Mouse (Mus musculus) hindbrain, embryonic 13.5 days (tissue): ENCODE data around the gene Pax5. TPM values are rescaled to one million over a fixed set of nuclear protein-coding genes. Genes with fewer than 3 reads are reported as not detected.
"Not testable (repeated sequence)": the region's sequence is repeated elsewhere in the genome, so short reads cannot be mapped to it uniquely, and the experiment has no call there.

Experiments used
- ATAC-seq: fragments of 200-750 bp; cut with Nextera tagmentation; 2 replicates; pipeline ENCODE4 v1.8.0; 2017; ENCODE audit warnings: moderate TSS enrichment; ENCODE audit not compliant: low FRiP score
- H3K27ac ChIP-seq: fragments of 300-500 bp; sonication (generic); 2 replicates; pipeline ENCODE4 v1.5.1; 2015; ENCODE audit warnings: inconsistent platforms, mild to moderate bottlenecking, moderate library complexity
- H3K27me3 ChIP-seq: fragments of 300-500 bp; sonication (generic); 2 replicates; pipeline ENCODE4 v1.6.1; 2015; ENCODE audit warnings: mild to moderate bottlenecking, inconsistent platforms
- H3K36me3 ChIP-seq: fragments of 300-500 bp; sonication (generic); 2 replicates; pipeline ENCODE4 v1.6.1; 2015; ENCODE audit warnings: mild to moderate bottlenecking, inconsistent platforms
- H3K4me1 ChIP-seq: fragments of 300-500 bp; sonication (generic); replicated peaks from 2 replicates; pipeline ENCODE4 v1.6.1; 2015; ENCODE audit warnings: inconsistent platforms
- H3K4me2 ChIP-seq: fragments of 300-500 bp; sonication (generic); 2 replicates; pipeline ENCODE4 v1.6.1; 2015; ENCODE audit warnings: inconsistent platforms, mild to moderate bottlenecking, moderate library complexity
- H3K4me3 ChIP-seq: fragments of 300-500 bp; sonication (generic); 2 replicates; pipeline ENCODE4 v1.5.1; 2015; ENCODE audit warnings: mild to moderate bottlenecking, inconsistent platforms
- H3K9ac ChIP-seq: fragments of 300-500 bp; sonication (generic); 2 replicates; pipeline ENCODE4 v1.6.1; 2015; ENCODE audit warnings: mild to moderate bottlenecking, inconsistent platforms
- H3K9me3 ChIP-seq: fragments of 300-500 bp; sonication (generic); 2 replicates; pipeline ENCODE4 v1.6.1; 2016; ENCODE audit warnings: inconsistent platforms
- WGBS: fragments of 180-500 bp; shearing (Covaris S2); methylation state at CpG from one replicate; pipeline ENCODE4 v1.1.7; 2015; 5-methylcytosine and 5-hydroxymethylcytosine counted together
- polyA plus RNA-seq: library from polyadenylated mRNA; unstranded; fragments of >200 nt; fragmentation: Nextera tagmentation; extraction: Ambion mirVana; gene quantifications from 2 replicates; pipeline ENCODE4 v1.2.1, GENCODE M21; 2015

Pax5 gene
- polyA plus RNA-seq, result 2.8 and 6.1 TPM in 2 replicates

DNA sequence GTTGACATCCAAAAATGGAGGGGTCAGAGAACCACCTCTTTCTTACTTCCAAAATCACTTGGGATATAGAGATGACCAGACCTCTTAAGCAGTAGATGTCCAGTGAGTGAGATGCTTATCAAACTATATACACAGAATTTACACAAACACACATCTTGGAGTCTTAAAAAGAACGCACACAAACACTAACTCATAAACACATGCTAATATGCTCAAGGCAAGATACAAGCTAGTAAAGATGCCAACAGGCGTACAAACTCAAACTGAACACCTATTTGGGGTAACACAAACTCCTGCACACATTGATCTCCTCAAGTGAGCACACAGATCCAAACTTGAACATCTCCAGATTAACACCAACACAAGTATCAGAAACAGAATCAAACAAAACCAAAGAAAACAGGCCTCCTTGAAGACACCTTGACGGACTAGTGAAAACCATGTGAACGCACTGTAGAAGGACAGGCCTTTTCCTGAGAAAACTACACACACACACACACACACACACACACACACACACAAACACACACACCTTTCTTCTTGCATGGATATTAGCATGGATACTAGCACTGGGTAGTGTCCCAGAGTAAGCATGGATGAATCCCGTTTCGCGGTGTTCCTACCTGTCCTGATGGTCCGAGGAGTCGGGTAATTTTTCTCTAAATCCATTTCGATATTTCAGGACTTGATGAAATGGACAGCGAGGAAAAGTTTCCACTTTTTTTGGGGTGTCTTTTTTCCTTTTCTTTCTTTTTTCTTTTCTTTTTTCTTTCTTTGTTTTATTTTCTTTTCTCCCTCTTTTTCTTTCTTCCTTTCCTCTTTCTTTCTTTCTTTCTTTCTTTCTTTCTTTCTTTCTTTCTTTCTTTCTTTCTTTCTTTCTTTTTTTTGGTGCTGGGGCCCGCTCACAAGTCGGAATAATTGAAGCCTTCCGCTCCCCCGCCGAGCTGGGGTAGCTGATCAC lies at the start of gene Pax5:
Gene Pax5, minus strand, starts transcription at position 748 of the 961 bp plus-strand sequence.
- H3K9me3 ChIP-seq, result no peaks in the 10 kb centered on the region
- H3K9ac ChIP-seq, result no peak within 1 kb of the TSS
- no peak within 1 kb of the TSS for H3K27ac ChIP-seq
- ATAC-seq, result no peak
- peaks cover 95% of the 10 kb centered on the region for H3K27me3 ChIP-seq
- H3K4me2 ChIP-seq, result 0 out of 2 replicates have a peak within 1 kb of the TSS, but pooled peaks have one; percentile 23
- 28% methylated on average over 16 of the region's 16 CpGs for WGBS
- H3K4me1 ChIP-seq, result peaks cover 34% of the 10 kb centered on the region
- H3K4me3 ChIP-seq, result no peak within 1 kb of the TSS; the same call in 1 of the 2 replicates
- H3K36me3 ChIP-seq, result no peaks in the 10 kb centered on the region

DNA sequence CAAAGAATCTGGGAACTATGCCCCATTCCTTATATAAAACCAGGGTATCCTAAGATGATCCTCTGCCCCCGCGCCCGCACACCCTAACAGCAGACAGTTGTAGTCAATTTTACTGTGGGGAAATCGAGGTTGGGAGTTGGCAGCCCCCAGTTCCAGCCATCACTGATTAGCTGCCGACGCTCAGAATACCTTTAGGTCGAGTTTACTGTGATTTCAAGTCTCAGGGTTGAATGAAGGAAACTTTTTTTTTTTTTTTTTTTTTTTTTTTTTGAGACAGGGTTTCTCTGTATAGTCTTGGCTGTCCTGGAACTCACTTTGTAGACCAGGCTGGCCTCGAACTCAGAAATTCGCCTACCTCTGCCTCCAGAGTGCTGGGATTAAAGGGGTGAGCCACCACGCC lies 46.8 kb upstream of the Pax5 start:
- not testable (repeated sequence) for ATAC-seq, H3K27me3 ChIP-seq, H3K9me3 ChIP-seq, H3K36me3 ChIP-seq
- Histone ChIP-seq H3K4me2 (peak overlapping the region; percentile 73), H3K27ac (peak overlapping the region; percentile 94), H3K9ac (peak overlapping the region; percentile 90), H3K4me1 (peaks cover 12% of the 10 kb centered on the region), H3K4me3 (peak overlapping the region; percentile 86)
- WGBS, result 12% methylated on average over 10 of the region's 10 CpGs

DNA sequence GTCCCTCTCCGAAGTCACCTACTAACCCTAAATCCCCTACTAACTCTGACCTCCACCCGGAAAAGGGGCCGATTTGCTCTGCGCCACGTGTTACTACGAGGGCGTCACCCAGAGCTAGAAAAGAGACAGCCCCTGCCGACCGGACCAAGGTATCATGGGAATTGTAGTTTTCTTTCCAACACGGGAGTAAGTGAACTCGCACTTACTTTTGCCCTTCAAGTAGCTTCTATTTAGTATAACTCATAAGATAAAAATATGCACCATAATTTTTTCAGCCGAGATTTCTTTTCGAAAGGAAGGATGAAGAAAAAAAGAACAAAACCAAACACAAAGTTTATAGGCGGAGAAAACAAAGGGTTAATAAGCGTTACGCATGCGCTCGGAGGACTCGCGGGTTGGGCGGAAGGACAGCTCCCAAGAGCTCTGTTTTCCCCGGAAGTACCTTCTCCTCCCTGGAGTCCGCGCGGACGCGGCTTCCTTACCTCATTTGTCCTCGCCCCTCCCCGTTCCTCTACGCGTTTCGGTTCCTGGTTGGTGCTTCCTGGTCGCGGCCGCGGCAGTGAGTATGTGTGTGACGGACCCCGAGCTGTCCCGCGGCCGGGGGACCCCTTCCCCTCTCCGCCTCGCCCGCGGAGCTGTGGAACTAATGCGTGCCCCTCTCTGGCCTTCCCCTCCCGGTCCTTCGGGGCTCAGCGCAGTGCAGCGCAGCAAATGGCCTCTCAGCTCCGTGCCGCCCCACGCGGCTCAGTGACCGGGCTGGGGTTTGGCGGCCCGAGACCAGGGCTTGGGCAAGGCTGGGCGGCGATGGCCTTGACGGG lies 46.1 kb upstream of the Pax5 start:
- no peaks in the 10 kb centered on the region for H3K9me3 ChIP-seq
- peaks cover 12% of the 10 kb centered on the region for H3K4me1 ChIP-seq
- H3K4me3 ChIP-seq, result peak overlapping the region; percentile 86
- H3K4me2 ChIP-seq, result peak overlapping the region; percentile 73
- H3K27ac ChIP-seq, result peak overlapping the region; percentile 94
- peak; percentile 99 for ATAC-seq
- H3K9ac ChIP-seq, result peak overlapping the region; percentile 90
- no peaks in the 10 kb centered on the region for H3K36me3 ChIP-seq
- under 1% methylated on average over 60 of the region's 60 CpGs for WGBS
- H3K27me3 ChIP-seq, result no peaks in the 10 kb centered on the region

DNA sequence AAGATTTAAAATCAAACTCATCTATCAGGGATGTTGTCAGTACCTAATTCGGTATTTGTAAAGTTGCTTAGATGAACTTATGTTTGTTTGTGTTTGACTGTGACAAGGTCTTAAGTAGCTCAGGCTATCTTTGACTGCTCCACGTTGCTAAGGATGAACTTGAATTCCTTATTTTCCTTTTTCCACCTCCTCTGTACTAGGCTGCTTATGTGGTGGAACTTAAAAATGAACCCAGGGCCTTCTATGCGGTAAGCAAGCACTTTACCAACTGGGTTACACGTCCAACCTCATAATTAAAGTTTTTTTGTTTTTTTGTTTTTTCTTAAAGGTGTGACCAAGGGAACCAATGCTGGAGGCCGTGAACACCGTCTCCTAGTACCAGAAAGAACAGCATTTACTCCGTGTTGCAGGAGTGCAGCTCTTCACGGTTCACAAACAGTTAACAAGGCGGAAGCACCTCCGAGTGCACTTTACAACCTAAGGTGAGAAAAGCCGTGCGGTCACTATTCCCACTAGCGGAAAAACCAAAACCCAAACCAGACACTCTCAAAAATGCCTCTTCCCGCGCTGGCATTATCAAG lies 45.4 kb upstream of the Pax5 start, which contains the start of gene Zcchc7:
Gene Zcchc7, plus strand, starts transcription at position 325 of the 581 bp plus-strand sequence.
- Histone ChIP-seq H3K4me2 (peak within 1 kb of the TSS; percentile 73), H3K4me1 (peaks cover 12% of the 10 kb centered on the region), H3K9me3 (no peaks in the 10 kb centered on the region), H3K27me3 (no peaks in the 10 kb centered on the region), H3K27ac (peak within 1 kb of the TSS; percentile 94), H3K9ac (peak within 1 kb of the TSS; percentile 90), H3K36me3 (no peaks in the 10 kb centered on the region), H3K4me3 (peak within 1 kb of the TSS; percentile 86)
- WGBS, result 6% methylated on average over 15 of the region's 15 CpGs
- ATAC-seq, result peak; percentile 56

DNA sequence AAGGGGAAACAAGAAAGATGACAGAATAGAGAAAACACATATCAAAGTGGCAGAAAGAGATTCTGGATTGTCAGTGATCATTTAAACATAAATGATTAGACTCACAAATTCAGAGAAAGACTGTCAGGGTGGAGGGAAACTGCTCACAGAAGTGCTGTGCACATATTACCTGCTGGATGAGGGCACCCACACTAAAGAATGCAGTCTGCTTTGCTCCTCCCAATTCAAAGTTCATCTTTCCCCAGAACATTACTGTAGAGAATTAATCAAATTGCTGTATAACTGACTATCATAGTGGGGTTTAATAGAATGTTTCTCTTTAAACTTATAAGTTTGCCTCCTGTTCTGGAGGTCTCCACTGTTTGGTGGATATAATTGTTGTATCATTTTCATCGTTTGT lies 30.2 kb upstream of the Pax5 start:
- no peak for ATAC-seq
- WGBS, result 75% methylated on average over 1 of the region's 1 CpGs
- Histone ChIP-seq H3K4me1 (no peaks in the 10 kb centered on the region), H3K36me3 (no peaks in the 10 kb centered on the region), H3K27me3 (0 out of 2 replicates have a peak, but pooled peaks cover 2% of the 10 kb centered on the region), H3K27ac (no peak overlapping the region), H3K9ac (no peak overlapping the region), H3K4me2 (no peak overlapping the region), H3K4me3 (no peak overlapping the region), H3K9me3 (peaks cover 9% of the 10 kb centered on the region)

DNA sequence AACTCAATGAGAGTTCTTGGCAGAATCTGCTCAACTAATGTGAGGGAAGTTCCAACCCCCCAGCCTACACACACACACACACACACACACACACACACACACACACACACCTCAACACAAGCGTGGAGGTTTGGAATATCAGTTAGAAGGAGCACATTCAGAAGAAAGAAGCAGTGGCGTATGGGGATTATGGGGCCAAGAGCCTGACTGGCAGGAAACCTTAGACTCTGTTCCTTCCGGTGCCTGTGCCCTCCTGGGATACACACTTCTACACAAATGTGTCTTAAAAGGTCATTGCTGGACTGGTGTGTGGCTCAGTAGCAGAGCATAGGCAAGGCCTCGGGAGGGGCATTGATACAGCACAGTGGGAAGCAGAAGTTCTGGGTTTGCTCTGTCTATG lies 10.9 kb upstream of the Pax5 start:
- Histone ChIP-seq H3K9ac (no peak overlapping the region), H3K36me3 (no peaks in the 10 kb centered on the region), H3K27me3 (peaks cover 39% of the 10 kb centered on the region), H3K4me2 (no peak overlapping the region), H3K27ac (no peak overlapping the region), H3K4me1 (no peaks in the 10 kb centered on the region), H3K4me3 (no peak overlapping the region), H3K9me3 (no peaks in the 10 kb centered on the region)
- WGBS, result 78% methylated on average over 4 of the region's 4 CpGs
- no peak for ATAC-seq

DNA sequence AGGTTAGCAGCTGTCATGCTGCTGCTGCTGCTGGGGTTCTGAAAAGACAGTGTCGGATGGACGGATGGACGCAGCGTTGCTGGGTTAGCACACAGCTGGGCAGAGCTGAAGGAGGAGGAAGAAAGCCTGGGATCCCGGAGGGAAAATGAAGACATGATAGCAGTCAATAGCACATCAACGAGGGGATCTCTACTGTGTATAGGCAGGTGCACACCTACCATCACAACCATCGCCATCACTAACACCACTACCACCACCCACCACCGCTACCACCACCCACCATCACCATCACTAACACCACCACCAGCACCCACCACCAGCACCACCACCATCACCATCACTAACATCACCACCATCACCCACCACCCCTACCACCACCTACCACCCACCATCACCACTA lies 9.8 kb upstream of the Pax5 start:
- no peaks in the 10 kb centered on the region for H3K9me3 ChIP-seq
- WGBS, result 85% methylated on average over 8 of the region's 8 CpGs
- H3K9ac ChIP-seq, result no peak overlapping the region
- H3K4me2 ChIP-seq, result no peak overlapping the region
- no peak overlapping the region for H3K4me3 ChIP-seq
- H3K27me3 ChIP-seq, result peaks cover 47% of the 10 kb centered on the region
- H3K36me3 ChIP-seq, result no peaks in the 10 kb centered on the region
- no peak for ATAC-seq
- no peaks in the 10 kb centered on the region for H3K4me1 ChIP-seq
- H3K27ac ChIP-seq, result no peak overlapping the region

DNA sequence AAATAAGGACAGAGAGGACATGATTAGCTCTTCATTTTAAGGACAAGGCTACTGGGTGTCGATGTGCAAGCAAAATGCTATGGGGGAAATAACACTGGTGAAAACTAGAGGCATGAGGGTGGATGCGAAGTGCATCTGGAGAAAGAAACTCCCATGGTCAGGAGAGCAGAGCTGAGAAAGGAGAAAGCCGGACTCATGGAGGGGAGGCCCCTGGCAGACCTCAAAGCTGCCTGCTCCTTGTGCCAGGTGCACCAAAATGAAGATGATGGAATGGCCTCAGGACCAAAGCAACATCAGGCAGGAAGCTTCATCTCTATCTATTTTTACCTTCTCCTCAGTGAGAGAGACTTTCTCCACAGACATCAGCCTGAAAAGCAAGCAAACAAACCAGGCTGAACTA lies 7.4 kb upstream of the Pax5 start:
- Histone ChIP-seq H3K9me3 (no peaks in the 10 kb centered on the region), H3K27me3 (peaks cover 71% of the 10 kb centered on the region), H3K4me2 (no peak overlapping the region), H3K4me1 (peaks cover 18% of the 10 kb centered on the region), H3K9ac (no peak overlapping the region), H3K27ac (no peak overlapping the region), H3K36me3 (no peaks in the 10 kb centered on the region), H3K4me3 (no peak overlapping the region)
- 83% methylated on average over 3 of the region's 3 CpGs for WGBS
- ATAC-seq, result no peak

DNA sequence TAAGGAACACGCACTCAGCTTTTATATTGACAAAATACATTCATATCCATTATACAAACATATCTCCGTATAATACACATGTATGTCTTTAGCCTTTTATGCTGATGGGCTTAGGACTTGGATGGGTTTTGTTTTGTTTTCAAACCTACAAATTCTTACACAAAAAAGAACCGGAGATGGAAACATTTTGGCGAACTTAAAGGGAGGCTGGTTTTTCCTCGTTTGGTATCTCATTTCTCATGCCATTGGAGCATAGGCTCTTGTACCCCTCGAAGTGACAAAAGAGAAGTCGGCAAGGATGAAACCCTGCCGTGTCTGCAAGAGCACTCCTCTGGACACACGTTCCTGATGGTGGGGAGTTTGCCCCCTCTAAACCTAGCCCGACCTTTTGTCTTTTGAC lies 6.1 kb upstream of the Pax5 start:
- H3K4me2 ChIP-seq, result no peak overlapping the region
- H3K4me3 ChIP-seq, result no peak overlapping the region
- H3K27me3 ChIP-seq, result peaks cover 76% of the 10 kb centered on the region
- no peaks in the 10 kb centered on the region for H3K36me3 ChIP-seq
- H3K4me1 ChIP-seq, result peaks cover 24% of the 10 kb centered on the region
- WGBS, result 3% methylated on average over 10 of the region's 10 CpGs
- no peak for ATAC-seq
- no peaks in the 10 kb centered on the region for H3K9me3 ChIP-seq
- H3K27ac ChIP-seq, result no peak overlapping the region
- H3K9ac ChIP-seq, result no peak overlapping the region

DNA sequence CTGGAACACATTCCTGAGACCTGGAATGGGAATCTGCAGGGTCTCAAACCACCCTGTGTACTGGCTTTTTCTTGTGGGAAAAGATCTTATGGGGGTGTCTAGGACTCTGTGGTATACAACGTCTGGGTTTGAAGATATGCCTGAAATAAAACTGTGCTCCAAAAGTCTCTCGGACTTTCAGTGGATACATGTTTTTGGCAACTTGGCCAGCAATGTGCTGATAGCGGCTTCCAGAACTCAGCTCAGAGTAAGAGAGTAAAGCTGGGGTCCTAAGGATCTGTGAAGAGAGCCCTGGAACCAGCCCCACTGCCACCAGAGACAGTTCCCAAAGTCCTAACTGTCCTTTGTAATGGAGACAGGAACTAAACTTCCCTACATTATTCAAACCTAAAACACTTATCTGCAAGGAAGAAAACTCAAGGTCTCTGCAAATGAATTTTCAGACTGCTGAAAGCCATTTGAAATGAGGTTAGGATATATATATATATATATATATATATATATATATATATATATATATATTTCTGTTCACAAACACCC lies 5.4 kb upstream of the Pax5 start:
- no peaks in the 10 kb centered on the region for H3K9me3 ChIP-seq
- H3K36me3 ChIP-seq, result no peaks in the 10 kb centered on the region
- H3K27me3 ChIP-seq, result peaks cover 80% of the 10 kb centered on the region
- H3K4me2 ChIP-seq, result no peak overlapping the region
- H3K9ac ChIP-seq, result no peak overlapping the region
- WGBS, result 7% methylated on average over 3 of the region's 3 CpGs
- no peak overlapping the region for H3K4me3 ChIP-seq
- peaks cover 27% of the 10 kb centered on the region for H3K4me1 ChIP-seq
- H3K27ac ChIP-seq, result no peak overlapping the region
- no peak for ATAC-seq

DNA sequence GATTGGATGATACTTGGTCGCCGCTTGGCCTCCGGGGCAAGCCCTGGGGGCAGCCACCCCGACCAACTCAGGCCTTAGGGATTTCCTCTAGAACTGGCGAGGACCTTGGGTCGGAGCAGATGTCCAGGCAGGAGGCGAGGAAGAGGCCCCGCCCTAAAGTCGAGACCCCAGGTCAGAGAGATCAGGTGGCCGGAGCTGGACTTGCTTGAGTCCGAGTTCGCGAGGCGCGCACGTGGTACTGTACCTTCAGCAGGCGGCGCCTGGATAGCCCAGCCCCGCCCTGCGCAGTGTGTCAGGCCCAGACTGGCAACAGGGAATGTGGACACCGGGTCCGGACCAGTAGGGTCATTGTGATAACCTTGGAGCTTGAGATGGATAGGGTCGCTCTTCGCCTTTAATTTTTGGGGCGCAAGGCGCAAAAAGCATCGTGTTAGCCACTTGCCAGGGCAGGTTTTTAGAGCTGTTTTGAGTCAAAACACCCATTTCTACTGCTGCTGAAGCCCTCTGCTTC lies 3.9 kb upstream of the Pax5 start:
- H3K36me3 ChIP-seq, result no peaks in the 10 kb centered on the region
- no peak for ATAC-seq
- H3K4me3 ChIP-seq, result 0 out of 2 replicates have a peak overlapping the region, but pooled peaks have one; percentile 14
- H3K4me1 ChIP-seq, result peaks cover 29% of the 10 kb centered on the region
- H3K27ac ChIP-seq, result no peak overlapping the region
- 2% methylated on average over 27 of the region's 27 CpGs for WGBS
- no peaks in the 10 kb centered on the region for H3K9me3 ChIP-seq
- 0 out of 2 replicates have a peak overlapping the region, but pooled peaks have one; percentile 17 for H3K4me2 ChIP-seq
- H3K9ac ChIP-seq, result no peak overlapping the region
- peaks cover 89% of the 10 kb centered on the region for H3K27me3 ChIP-seq
